Mouse (Mus musculus): ENCODE measurements around the gene Nudcd2.

- no peak for TF ChIP-seq CTCF (IDR thresholded peaks at IDR 0.05; ENCODE audit: extremely low read depth, insufficient read depth, insufficient read length, insufficient replicate concordance)
- TF ChIP-seq POLR2A (IDR thresholded peaks at IDR 0.05; ENCODE audit: low read depth, low read length), result no peak
Measured at GRCm38 (mm10) chr11:40783346-40783745, 49.9 kb downstream of the Nudcd2 start.

Data from spleen, adult 2 months (tissue).